Mouse (Mus musculus): Measurements from ENCODE around the gene Mccc2. TPM values are rescaled to one million over a fixed set of nuclear protein-coding genes. Genes with fewer than 3 reads are reported as not detected.

The Mccc2 gene
- polyA plus RNA-seq, 1 experiment from 2014 or later, result 50.0 TPM

DNA sequence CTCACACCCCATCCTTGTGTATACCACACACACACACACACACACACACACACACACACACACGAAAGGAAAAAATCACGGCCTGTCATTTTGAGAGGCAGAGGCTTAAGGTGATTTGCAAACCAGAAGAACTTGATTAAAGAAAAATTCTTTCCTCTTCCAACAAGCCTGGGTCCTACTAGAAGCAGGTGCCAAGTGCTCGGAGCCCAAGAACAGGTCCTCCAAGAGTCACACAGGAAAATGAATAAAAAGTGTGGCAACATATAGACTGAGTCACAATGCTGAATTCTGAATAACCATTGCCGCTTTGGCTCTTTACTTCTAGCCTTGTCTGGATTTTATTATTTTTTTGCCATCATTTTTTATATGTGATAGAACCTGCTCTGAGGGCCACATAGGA, 53.8 kb downstream of the Mccc2 start:
- H3K36me3 ChIP-seq (replicated peaks; ENCODE audit: control insufficient read depth, insufficient read depth, low read depth, low read length), result no peaks in the 10 kb centered on the region; the same call in 1 of the 2 replicates
- H3K27ac ChIP-seq (replicated peaks; ENCODE audit: low read depth, low read length), result no peak overlapping the region
- H3K4me2 ChIP-seq (ENCODE audit: low read depth, low read length), result no peak overlapping the region
- H3K27me3 ChIP-seq (ENCODE audit: control insufficient read depth, insufficient read depth, low read length), result no peaks in the 10 kb centered on the region
- no peaks in the 10 kb centered on the region for H3K4me1 ChIP-seq (ENCODE audit: control insufficient read depth, insufficient read depth, low read length)
- no peak overlapping the region for H3K9ac ChIP-seq (replicated peaks; ENCODE audit: low read length)
- no peak overlapping the region for H3K4me3 ChIP-seq (ENCODE audit: low read depth, low read length)
- no peak for ATAC-seq (replicated peaks; ENCODE audit: insufficient number of reproducible peaks, low FRiP score, low TSS enrichment, low read depth)
- WGBS, result 86% methylated on average over 4 of the region's 4 CpGs
- H3K9me3 ChIP-seq (replicated peaks; ENCODE audit: control insufficient read depth, low read length), result no peaks in the 10 kb centered on the region
- DNase-seq (ENCODE audit: low spot score), result no peak

DNA sequence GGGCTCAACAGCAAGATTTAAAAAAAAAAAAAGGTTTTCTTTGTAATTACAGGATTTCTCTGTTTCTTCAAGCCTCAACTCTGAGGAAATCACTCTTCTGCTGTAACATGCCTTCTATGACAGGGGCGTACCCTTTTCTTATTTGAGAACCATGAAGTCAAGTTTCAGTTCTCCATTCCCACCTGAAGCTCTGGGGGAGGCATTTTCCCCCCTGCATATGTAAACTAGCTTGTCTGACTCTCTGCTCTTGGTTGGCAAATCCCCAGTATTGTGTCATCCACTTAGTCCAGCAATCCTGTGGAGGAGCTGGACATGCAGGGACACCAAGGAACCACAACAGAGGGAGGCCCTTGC, 59.9 kb downstream of the Mccc2 start:
- Histone ChIP-seq H3K9ac (replicated peaks; ENCODE audit: low read length) (no peak overlapping the region), H3K4me3 (ENCODE audit: low read depth, low read length) (no peak overlapping the region), H3K27ac (replicated peaks; ENCODE audit: low read depth, low read length) (no peak overlapping the region), H3K4me2 (ENCODE audit: low read depth, low read length) (no peak overlapping the region), H3K36me3 (replicated peaks; ENCODE audit: control insufficient read depth, insufficient read depth, low read depth, low read length) (no peaks in the 10 kb centered on the region; the same call in 1 of the 2 replicates), H3K27me3 (ENCODE audit: control insufficient read depth, insufficient read depth, low read length) (no peaks in the 10 kb centered on the region), H3K9me3 (replicated peaks; ENCODE audit: control insufficient read depth, low read length) (no peaks in the 10 kb centered on the region), H3K4me1 (ENCODE audit: control insufficient read depth, insufficient read depth, low read length) (no peaks in the 10 kb centered on the region)
- ATAC-seq (replicated peaks; ENCODE audit: insufficient number of reproducible peaks, low FRiP score, low TSS enrichment, low read depth) (no peak), DNase-seq (ENCODE audit: low spot score) (no peak)
- WGBS, result 96% methylated on average over 1 of the region's 1 CpGs

DNA sequence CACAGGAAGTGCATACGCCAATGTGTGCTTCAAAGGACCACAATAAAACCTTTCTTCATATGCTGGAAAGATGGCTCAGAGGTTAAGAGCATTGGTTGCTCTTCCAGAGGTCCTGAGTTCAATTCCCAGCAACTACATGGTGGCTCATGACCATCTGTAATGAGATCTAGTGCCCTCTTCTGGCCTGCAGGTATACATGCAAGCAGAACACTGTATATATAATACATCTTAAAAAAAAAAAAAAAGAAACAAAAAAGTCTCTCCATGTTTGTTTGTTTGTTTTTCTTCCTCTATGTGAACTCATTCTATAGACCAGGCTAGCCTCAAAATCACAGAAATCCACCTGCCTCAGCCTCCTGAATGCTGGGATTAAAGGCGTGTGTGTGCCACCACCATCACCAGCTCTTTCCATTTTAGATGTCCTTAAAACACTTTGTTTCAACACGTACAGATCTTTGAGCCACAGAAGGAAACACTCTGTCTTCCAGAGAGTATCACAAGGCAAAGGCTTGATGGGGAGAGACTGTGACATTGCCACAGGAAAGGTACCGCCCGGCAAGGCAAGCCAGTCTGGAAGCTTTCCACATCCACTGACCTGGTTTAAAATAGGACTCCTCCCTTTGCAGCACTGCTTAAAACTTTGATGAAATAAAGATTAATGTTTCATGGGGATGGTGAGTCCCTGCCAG, 60.4 kb downstream of the Mccc2 start:
- Histone ChIP-seq H3K4me3 (ENCODE audit: low read depth, low read length) (no peak overlapping the region), H3K27me3 (ENCODE audit: control insufficient read depth, insufficient read depth, low read length) (no peaks in the 10 kb centered on the region), H3K4me2 (ENCODE audit: low read depth, low read length) (no peak overlapping the region), H3K36me3 (replicated peaks; ENCODE audit: control insufficient read depth, insufficient read depth, low read depth, low read length) (no peaks in the 10 kb centered on the region; the same call in 1 of the 2 replicates), H3K4me1 (ENCODE audit: control insufficient read depth, insufficient read depth, low read length) (no peaks in the 10 kb centered on the region), H3K9ac (replicated peaks; ENCODE audit: low read length) (no peak overlapping the region), H3K27ac (replicated peaks; ENCODE audit: low read depth, low read length) (no peak overlapping the region), H3K9me3 (replicated peaks; ENCODE audit: control insufficient read depth, low read length) (no peaks in the 10 kb centered on the region)
- 93% methylated on average over 5 of the region's 5 CpGs for WGBS
- no peak for ATAC-seq (replicated peaks; ENCODE audit: insufficient number of reproducible peaks, low FRiP score, low TSS enrichment, low read depth)
- no peak for DNase-seq (ENCODE audit: low spot score)

DNA sequence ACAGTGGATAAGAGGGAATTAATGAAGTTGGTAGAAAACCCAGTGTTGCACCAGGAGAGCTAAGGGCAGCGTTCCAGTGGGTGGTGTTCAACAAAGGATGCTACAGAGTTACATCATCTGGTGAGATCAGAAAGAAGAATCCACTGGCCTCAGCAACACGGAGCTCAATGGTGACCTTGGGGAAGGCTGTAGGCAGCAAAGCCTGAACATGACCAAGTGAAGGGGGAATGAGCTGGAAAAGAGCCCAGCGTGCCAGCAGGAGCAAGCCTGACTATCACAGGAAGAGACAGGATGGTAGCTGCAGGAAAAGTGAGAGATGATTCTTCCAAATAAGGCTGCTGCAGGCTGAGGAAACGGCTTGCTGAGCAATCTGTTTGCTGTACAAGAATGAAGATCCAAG, 68.0 kb downstream of the Mccc2 start:
- Histone ChIP-seq H3K27ac (replicated peaks; ENCODE audit: low read depth, low read length) (no peak overlapping the region), H3K4me1 (ENCODE audit: control insufficient read depth, insufficient read depth, low read length) (no peaks in the 10 kb centered on the region), H3K27me3 (ENCODE audit: control insufficient read depth, insufficient read depth, low read length) (no peaks in the 10 kb centered on the region), H3K9me3 (replicated peaks; ENCODE audit: control insufficient read depth, low read length) (no peaks in the 10 kb centered on the region), H3K4me2 (ENCODE audit: low read depth, low read length) (no peak overlapping the region), H3K36me3 (replicated peaks; ENCODE audit: control insufficient read depth, insufficient read depth, low read depth, low read length) (no peaks in the 10 kb centered on the region), H3K9ac (replicated peaks; ENCODE audit: low read length) (no peak overlapping the region), H3K4me3 (ENCODE audit: low read depth, low read length) (no peak overlapping the region)
- 87% methylated on average over 4 of the region's 4 CpGs for WGBS
- ATAC-seq (replicated peaks; ENCODE audit: insufficient number of reproducible peaks, low FRiP score, low TSS enrichment, low read depth) (no peak), DNase-seq (ENCODE audit: low spot score) (no peak)

DNA sequence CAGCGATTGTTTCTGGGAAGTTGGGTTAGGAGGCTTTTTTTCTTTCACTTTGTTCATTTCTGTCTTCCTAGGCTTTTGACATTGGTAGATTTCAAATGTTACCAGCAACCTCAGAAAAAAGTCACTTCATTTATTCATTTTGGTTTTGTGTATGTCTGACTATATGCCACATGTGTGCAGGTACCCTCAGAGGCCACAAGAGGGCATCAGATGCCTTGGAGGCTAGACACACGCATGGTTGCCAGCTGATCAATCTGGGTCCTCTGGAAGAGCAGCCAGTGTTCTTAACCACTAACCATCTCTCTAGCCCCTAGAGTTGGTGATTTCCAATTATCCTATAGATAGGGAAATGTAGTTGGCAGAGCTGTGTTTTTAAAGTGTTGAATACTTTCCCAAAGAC, 71.9 kb downstream of the Mccc2 start:
- no peak overlapping the region for H3K27ac ChIP-seq (replicated peaks; ENCODE audit: low read depth, low read length)
- H3K4me1 ChIP-seq (ENCODE audit: control insufficient read depth, insufficient read depth, low read length), result no peaks in the 10 kb centered on the region
- ATAC-seq (replicated peaks; ENCODE audit: insufficient number of reproducible peaks, low FRiP score, low TSS enrichment, low read depth), result no peak
- DNase-seq (ENCODE audit: low spot score), result no peak
- H3K4me2 ChIP-seq (ENCODE audit: low read depth, low read length), result no peak overlapping the region
- 92% methylated on average over 2 of the region's 2 CpGs for WGBS
- no peaks in the 10 kb centered on the region for H3K9me3 ChIP-seq (replicated peaks; ENCODE audit: control insufficient read depth, low read length)
- no peaks in the 10 kb centered on the region; the same call in 1 of the 2 replicates for H3K36me3 ChIP-seq (replicated peaks; ENCODE audit: control insufficient read depth, insufficient read depth, low read depth, low read length)
- no peak overlapping the region for H3K4me3 ChIP-seq (ENCODE audit: low read depth, low read length)
- H3K27me3 ChIP-seq (ENCODE audit: control insufficient read depth, insufficient read depth, low read length), result no peaks in the 10 kb centered on the region
- no peak overlapping the region for H3K9ac ChIP-seq (replicated peaks; ENCODE audit: low read length)

DNA sequence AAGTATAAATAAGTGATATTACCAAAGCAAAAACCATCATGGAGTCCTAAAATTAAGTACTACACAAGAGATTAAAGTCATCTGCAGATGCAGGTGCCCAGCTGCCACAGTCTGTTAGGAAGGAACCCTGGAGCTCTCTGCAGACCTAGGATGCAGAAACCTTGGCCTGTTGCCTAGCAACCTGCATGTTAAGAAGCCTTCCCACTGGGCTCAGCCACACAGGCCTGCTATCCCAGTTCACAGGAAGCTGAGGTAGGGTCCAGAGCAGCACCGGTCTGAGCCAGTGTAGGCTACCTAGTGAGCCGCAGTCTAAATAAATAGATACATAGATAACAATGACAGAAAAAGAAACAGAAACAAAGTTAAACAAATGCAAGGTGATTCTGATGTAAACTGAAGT, 74.8 kb downstream of the Mccc2 start:
- no peak overlapping the region for H3K27ac ChIP-seq (replicated peaks; ENCODE audit: low read depth, low read length)
- H3K9ac ChIP-seq (replicated peaks; ENCODE audit: low read length), result no peak overlapping the region
- DNase-seq (ENCODE audit: low spot score) (peak; percentile 68), ATAC-seq (replicated peaks; ENCODE audit: insufficient number of reproducible peaks, low FRiP score, low TSS enrichment, low read depth) (peak; percentile 85; the same call in 1 of the 2 replicates)
- H3K36me3 ChIP-seq (replicated peaks; ENCODE audit: control insufficient read depth, insufficient read depth, low read depth, low read length), result no peaks in the 10 kb centered on the region; the same call in 1 of the 2 replicates
- H3K4me3 ChIP-seq (ENCODE audit: low read depth, low read length), result no peak overlapping the region
- H3K9me3 ChIP-seq (replicated peaks; ENCODE audit: control insufficient read depth, low read length), result no peaks in the 10 kb centered on the region
- H3K27me3 ChIP-seq (ENCODE audit: control insufficient read depth, insufficient read depth, low read length), result no peaks in the 10 kb centered on the region
- WGBS, result 22% methylated on average over 2 of the region's 2 CpGs
- H3K4me1 ChIP-seq (ENCODE audit: control insufficient read depth, insufficient read depth, low read length), result no peaks in the 10 kb centered on the region
- H3K4me2 ChIP-seq (ENCODE audit: low read depth, low read length), result no peak overlapping the region

DNA sequence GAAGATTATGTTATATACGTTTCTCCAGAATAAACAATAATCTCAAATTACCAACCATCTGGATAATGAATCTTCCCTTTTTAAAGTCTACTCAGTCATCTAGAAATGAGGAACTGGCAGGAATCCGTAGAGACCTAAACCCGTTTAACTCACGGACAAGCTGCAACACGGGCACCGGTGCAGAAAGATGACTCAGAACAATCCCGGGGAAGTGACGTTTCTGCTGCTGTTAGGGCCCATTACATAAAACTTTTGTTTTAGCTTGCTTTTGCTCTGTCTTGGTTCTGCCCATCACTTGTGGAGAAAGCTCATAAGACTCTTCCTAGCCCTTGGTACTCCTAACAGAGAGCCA, 76.1 kb downstream of the Mccc2 start:
- Histone ChIP-seq H3K27me3 (ENCODE audit: control insufficient read depth, insufficient read depth, low read length) (no peaks in the 10 kb centered on the region), H3K9me3 (replicated peaks; ENCODE audit: control insufficient read depth, low read length) (no peaks in the 10 kb centered on the region)
- 80% methylated on average over 8 of the region's 8 CpGs for WGBS

DNA sequence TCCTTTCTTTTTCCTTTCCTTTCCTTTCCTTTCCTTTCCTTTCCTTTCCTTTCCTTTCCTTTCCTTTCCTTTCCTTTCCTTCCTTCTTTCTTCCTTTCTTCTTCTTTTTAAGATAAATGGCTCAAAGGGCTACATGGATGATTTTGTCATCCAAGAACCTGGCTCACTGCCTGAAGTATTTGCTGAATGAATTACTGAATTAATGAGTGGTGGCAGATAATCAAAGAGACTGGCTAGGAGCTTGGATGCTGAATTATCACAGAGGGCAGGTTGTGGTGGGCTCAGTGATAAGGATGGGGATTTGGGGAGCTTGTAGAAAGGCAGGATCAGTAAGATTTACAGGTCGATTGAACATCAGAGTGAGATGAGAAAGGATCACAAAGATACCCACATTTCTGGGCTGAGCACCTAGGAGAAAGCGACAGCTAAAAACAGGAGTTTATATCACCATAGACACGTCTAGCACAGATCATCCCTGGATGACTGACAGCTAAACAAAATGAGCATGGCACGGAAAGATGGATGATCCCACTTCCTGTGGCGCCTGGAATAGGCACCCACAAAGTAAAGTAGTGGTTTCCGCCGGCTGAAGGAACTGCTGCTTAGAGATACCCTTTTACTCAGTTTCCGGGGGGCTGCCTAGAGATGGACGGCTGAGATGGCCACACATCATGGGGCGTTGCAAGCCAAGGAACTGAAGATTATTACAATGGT, 76.7 kb downstream of the Mccc2 start:
- no peak overlapping the region for H3K9ac ChIP-seq (replicated peaks; ENCODE audit: low read length)
- no peak overlapping the region for H3K4me3 ChIP-seq (ENCODE audit: low read depth, low read length)
- ATAC-seq (replicated peaks; ENCODE audit: insufficient number of reproducible peaks, low FRiP score, low TSS enrichment, low read depth) (no peak), DNase-seq (ENCODE audit: low spot score) (no peak)
- no peak overlapping the region for H3K27ac ChIP-seq (replicated peaks; ENCODE audit: low read depth, low read length)
- H3K9me3 ChIP-seq (replicated peaks; ENCODE audit: control insufficient read depth, low read length), result no peaks in the 10 kb centered on the region
- H3K36me3 ChIP-seq (replicated peaks; ENCODE audit: control insufficient read depth, insufficient read depth, low read depth, low read length), result no peaks in the 10 kb centered on the region; the same call in 1 of the 2 replicates
- no peak overlapping the region for H3K4me2 ChIP-seq (ENCODE audit: low read depth, low read length)
- H3K4me1 ChIP-seq (ENCODE audit: control insufficient read depth, insufficient read depth, low read length), result no peaks in the 10 kb centered on the region
- H3K27me3 ChIP-seq (ENCODE audit: control insufficient read depth, insufficient read depth, low read length), result no peaks in the 10 kb centered on the region
- 81% methylated on average over 10 of the region's 10 CpGs for WGBS

More for the DNA sequence above, 76.1 kb downstream of the Mccc2 start:
- H3K36me3 ChIP-seq (replicated peaks; ENCODE audit: control insufficient read depth, insufficient read depth, low read depth, low read length), result no peaks in the 10 kb centered on the region; the same call in 1 of the 2 replicates
- H3K4me1 ChIP-seq (ENCODE audit: control insufficient read depth, insufficient read depth, low read length), result no peaks in the 10 kb centered on the region
- H3K4me3 ChIP-seq (ENCODE audit: low read depth, low read length), result no peak overlapping the region
- DNase-seq (ENCODE audit: low spot score), result no peak
- no peak overlapping the region for H3K4me2 ChIP-seq (ENCODE audit: low read depth, low read length)
- H3K27ac ChIP-seq (replicated peaks; ENCODE audit: low read depth, low read length), result no peak overlapping the region
- no peak overlapping the region for H3K9ac ChIP-seq (replicated peaks; ENCODE audit: low read length)
- no peak for ATAC-seq (replicated peaks; ENCODE audit: insufficient number of reproducible peaks, low FRiP score, low TSS enrichment, low read depth)

Measured in embryonic facial prominence, embryonic 11.5 days (tissue).